Mouse (Mus musculus) testis, postnatal 10 days (tissue): Measurements from ENCODE around the gene Pih1d3.

Experiments used
- DNase-seq: peaks from one replicate; pipeline ENCODE4 v3.0.0; 2021; ENCODE audit warnings: low spot score

Gene Pih1d3

DNA sequence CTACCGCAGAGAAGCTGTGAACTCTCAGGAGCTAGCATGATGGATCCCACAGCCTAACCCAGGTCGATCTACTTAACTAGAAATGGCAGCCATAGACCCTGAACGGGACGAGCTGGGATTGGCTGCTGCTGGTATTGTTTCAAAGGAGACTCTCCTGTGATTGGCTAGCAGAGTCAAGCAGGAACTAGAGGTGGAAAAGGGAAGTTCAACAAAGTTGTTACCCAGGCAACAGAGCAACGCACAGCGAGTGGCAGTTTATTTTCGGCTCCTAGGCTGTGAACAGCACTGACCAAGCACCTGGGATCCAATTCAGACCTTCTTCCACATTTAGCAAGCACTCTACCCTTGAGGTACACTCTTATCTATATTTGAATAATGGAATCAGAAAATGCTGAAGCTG, at the start of gene Pih1d3, which contains the start of gene 4931428L18Rik:
Gene Pih1d3 (plus strand): TSS at position 275 of the 400 bp plus-strand sequence.
Gene 4931428L18Rik (minus strand): TSS at position 121 of the 400 bp plus-strand sequence.
- no peak for DNase-seq

- no peak for DNase-seq
Observed at GRCm38 (mm10) chr1:31175401-31175800, 47.2 kb upstream of the Pih1d3 start.

- no peak for DNase-seq
Observed at GRCm38 (mm10) chr1:31176101-31176500, 46.5 kb upstream of the Pih1d3 start, which contains the start of gene Lgsn. Gene Lgsn (plus strand): TSS chr1:31176401.

DNA sequence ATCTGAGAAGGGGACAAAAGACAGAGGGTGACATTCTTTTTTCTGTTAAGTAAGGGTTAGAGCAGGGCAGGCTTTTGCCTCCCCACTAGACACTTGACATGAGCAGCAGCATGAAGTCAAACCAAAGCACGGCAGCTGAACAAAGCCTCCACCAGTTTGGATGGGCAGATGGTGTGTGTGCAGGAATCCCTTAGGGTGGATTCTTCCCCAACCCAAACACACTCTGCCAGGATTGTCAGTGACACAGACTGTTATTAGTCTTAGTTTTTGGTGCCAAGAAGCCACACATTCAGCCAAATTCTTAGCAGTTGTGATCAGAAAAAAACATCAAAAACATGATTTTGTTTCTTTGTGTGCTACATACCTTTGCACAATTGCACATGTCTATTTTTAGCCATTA, 44.4 kb upstream of the Pih1d3 start:
- DNase-seq: no peak

DNA sequence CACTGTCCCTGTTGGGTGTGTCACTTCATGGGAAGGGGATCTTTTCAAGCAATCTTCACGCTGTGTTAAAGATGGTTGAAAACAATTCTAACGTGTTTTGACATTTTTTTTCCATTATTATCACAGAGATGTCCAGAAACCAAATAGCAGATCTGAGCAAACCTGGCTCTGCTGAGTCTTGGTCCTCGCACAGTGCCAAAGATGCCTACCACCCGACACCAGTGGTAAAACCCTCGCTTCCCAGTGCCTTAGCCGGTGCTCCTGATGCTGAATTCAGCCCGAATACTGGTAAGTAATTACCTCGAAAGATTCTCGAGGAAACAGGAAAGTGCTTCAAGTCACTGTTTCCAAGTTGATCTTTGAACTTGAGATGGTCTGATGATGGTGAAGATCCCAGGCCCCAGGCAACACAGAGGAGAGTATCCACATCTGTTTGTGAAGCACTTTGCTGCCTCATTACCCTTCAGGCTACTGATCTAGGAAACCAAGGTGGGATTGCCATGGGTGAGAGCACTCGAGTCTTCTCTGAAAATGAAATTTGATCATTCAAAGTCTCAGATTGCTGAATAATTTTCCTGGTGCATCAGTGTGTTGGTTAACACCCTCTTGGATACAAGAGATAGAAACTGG, 32.3 kb upstream of the Pih1d3 start:
- DNase-seq: no peak

DNA sequence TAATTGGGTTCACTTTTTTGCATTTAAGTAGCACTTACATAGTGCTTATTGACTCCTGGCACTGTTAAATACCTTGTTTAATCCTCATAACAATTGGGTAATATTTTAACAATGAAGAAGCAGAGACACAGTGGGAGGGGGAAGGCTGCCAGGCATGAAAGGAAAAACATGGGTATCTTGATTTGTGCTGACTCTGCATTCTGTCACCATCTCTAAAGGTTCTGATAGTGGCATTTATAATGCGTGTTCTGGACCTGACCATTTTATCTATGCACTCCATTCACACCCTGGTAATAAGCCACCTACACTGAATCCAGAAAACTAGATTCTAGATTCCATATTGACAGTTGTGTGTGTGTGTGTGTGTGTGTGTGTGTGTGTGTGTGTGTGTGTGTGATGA, 27.0 kb upstream of the Pih1d3 start:
- DNase-seq: no peak

DNA sequence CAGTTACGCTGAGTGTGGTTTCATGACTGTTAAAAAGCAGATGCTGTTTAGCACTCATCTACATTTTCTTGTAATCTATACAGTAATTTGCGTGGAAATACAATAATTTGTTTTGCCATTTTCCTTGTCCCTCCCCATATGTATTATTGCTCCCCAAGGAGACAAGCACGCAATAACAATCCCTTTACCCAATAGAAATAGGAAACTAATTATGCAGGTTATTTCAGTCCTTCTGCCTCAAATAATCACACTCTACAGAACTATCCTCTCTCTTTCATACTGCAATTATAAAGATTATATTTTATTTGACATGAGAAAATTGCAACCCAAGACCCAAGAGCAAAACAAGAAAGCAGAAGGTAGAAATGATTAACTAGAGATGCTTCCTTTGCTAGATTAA, 25.7 kb upstream of the Pih1d3 start:
- no peak for DNase-seq

GRCm38 (mm10) chr1:31203771-31204170, 18.9 kb upstream of the Pih1d3 start:
- DNase-seq: no peak

GRCm38 (mm10) chr1:31205346-31205745, 17.3 kb upstream of the Pih1d3 start:
- DNase-seq: no peak

- DNase-seq: no peak
Observed at GRCm38 (mm10) chr1:31205770-31206169, 16.9 kb upstream of the Pih1d3 start.

DNA sequence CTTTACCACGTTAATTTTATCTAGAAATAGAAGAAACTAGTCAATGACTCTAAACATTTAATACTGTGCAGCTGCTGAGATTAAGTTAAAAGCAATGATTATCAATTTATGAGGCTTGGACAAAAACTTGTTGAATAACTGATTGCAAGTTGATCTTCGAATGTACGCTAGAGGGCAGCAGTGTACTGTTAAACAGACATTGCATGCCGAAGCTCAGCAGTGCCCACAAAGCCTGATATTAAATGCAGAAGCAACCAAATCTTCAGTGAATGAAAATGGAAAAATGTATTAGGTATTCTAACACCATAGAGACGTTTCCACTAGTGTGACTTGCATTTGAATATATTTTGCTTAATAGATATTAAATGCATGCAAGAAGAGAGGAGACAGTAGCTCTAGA, 12.5 kb upstream of the Pih1d3 start:
- DNase-seq: peak; percentile 54

DNA sequence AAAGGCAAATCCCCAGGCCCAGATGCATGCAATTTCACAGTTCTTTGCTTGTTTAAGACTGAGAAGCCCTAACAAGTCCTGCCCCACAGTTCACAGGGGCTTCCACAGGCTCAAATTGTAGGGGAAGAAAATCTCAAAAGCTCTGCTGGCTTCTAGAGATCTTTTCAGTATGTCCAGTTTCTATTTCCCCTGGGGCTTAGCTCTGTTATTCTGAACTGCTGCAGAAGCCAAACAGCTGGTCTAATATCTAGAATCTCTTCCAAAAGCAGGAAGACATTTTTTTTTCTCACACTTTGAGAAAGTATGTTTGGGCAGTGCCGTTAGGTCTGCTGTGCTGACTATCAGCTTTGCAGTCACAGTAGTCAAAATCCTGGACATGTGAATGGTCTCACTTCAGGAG, 7.8 kb upstream of the Pih1d3 start:
- DNase-seq: no peak

- DNase-seq: no peak
Observed at GRCm38 (mm10) chr1:31220599-31221250, 1.9 kb upstream of the Pih1d3 start.

DNA sequence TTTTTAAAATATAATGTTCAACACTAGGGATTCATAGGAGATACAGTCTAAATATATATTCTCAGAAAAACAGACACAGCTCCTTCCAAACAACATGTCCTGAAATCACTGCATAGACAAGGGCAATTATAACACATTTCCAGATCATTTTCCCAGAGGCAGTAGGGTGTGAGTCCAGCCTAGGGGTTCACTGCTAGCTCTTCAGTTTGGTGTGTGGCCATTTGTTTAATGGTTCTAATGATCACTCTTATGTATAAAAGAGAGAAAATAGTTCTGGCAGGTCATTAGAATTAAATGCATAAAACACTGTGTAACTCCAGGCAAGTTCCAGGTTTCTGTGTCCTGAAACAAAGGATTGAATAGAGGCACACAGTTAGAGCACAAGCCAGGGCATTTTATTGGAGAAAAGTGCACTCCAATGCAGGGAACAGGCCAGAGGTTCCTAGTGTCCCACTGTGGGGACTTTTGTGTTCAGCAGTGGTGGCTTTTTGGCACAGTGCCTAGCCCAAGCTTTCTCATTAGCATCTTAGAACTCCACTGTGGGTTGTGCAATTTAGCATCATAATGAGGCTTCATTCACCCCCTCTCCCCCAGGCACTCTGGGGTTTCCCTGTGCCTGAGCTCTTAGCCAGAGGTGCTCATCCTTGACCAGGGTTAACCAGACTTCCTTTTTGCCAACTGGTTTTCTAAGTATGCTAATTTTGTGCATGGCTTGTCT, 10.8 kb downstream of the Pih1d3 start:
- no peak for DNase-seq

DNA sequence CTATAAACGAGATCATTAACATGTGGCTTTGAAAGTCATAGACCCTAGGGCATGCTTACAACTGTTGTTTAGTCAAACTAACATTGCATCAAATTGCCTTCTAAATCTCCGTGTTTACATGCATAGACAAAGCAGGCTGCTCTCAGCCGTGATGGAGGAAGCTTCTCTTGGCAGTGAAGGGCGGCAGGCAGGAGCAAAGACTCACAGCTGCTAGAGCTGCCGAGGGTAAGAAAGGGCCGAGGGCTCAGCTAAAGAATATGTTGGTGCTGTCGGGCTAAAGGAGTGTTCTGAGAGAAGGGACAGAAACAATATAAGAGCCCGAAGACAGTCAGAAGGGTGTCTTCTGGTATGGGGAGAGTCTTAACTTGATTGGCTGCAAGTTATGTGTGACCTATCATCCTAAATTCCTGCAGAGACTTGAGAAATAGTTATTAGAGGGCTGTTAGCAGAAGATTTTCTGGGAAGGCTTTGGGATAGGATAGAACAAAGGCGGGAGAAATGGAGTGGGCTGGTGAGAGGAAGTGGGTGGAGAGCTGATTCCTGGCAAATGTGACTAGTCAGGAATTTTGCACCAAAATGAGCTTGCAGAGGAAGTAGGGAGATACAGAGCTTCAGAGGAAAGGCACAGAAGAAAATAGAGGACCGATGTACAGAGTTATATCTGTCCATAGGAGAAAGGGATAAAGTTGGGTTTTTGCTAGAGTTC, 37.7 kb downstream of the Pih1d3 start:
- no peak for DNase-seq
